Comparison of ENCODE assay signal across 26 mouse cellular contexts in genomic region chr9:115936350-115936749, GRCm38 (mm10). TPM values are rescaled to one million over a fixed set of nuclear protein-coding genes. Genes with fewer than 3 reads are reported as not detected.
DNase-seq lines count a peak whose midpoint lies in the region; ATAC-seq lines count a peak whose summit lies in the region.
"Had no signal": no experiment of that assay in that cellular context is flagged by ENCODE, and none has a peak within 500 bp of the region (broad histone marks: within the 10 kb centered on the region; RNA-seq: fewer than 3 reads in every experiment).

No protein-coding gene starts in this region.

- H3K4me1 ChIP-seq in megakaryocyte, embryonic 14.5 days, result peaks cover 14% of the 10 kb centered on the region

- H3K4me3 ChIP-seq in megakaryocyte, embryonic 14.5 days (replicated peaks), result peak overlapping the region; percentile 64
- H3K4me3 ChIP-seq: embryonic facial prominence, embryonic 13.5 days; embryonic facial prominence, embryonic 15.5 days; erythroblast, embryonic 14.5 days; forebrain, embryonic 10.5 days; forebrain, embryonic 12.5 days had no signal

- H3K27me3 ChIP-seq in megakaryocyte, embryonic 14.5 days (replicated peaks), result peaks cover 15% of the 10 kb centered on the region
- H3K27me3 ChIP-seq: embryonic facial prominence, embryonic 13.5 days; embryonic facial prominence, embryonic 15.5 days; forebrain, embryonic 12.5 days; Patski had no signal

- ATAC-seq in megakaryocyte, adult 5-6 weeks (ENCODE audit: poor library complexity, severe bottlenecking), result no peak
- ATAC-seq in hematopoietic stem cell, adult 5-6 weeks (replicated peaks in 1 of 2; ENCODE audit: insufficient read depth in 1 of 2, low FRiP score in 2 of 2, low TSS enrichment in 1 of 2, low read depth in 1 of 2, poor library complexity in 2 of 2, severe bottlenecking in 2 of 2), result peak; percentile 14 to 37; a peak in 1 of 4 replicates
- ATAC-seq: activated CD4-positive, CD25-positive, alpha-beta regulatory T cell, adult 4 months; CD4-positive, CD25-positive, alpha-beta regulatory T cell, adult 4 months; forebrain, embryonic 14.5 days; forebrain, embryonic 16.5 days; Patski had no signal

- H3K36me3 ChIP-seq in megakaryocyte, embryonic 14.5 days (replicated peaks; ENCODE audit: low read length), result no peaks in the 10 kb centered on the region
- H3K36me3 ChIP-seq: embryonic facial prominence, embryonic 13.5 days; embryonic facial prominence, embryonic 15.5 days; forebrain, embryonic 10.5 days; forebrain, embryonic 12.5 days; G1E had no signal

- no peak for DNase-seq in gastrocnemius, postnatal 10 days
- DNase-seq in left cerebral cortex, adult 11 months (ENCODE audit: low spot score), result no peak
- DNase-seq: adrenal gland, adult 8-10 months; adrenal gland, postnatal 14 days; adrenal gland, postnatal 36 days; B cell, adult 2 months; cerebellum, adult 11-12 months; cerebellum, adult 2 months; cerebellum, adult 9-10 months; cerebellum, postnatal 10 days; cerebellum, postnatal 25 days; embryo, embryonic 11 days had no signal

- peaks cover 23% of the 10 kb centered on the region for H3K9me3 ChIP-seq in megakaryocyte, embryonic 14.5 days
- H3K9me3 ChIP-seq: embryonic facial prominence, embryonic 13.5 days; embryonic facial prominence, embryonic 15.5 days; forebrain, embryonic 12.5 days had no signal

RNA-seq across cellular contexts. Expression of gene Gadl1, which starts 27.1 kb away (rescaled TPM):
- polyA plus RNA-seq in megakaryocyte, embryonic 14.5 days (2012; ENCODE audit: insufficient read depth, low replicate concordance), result not detected in 2 replicates
- total RNA-seq in megakaryocyte, adult 5-6 weeks (2015), result not detected in 2 replicates
- 0.24 TPM in 1 of 2 replicates, not detected in the other for total RNA-seq in megakaryocyte, adult 5-6 weeks (2017)
- total RNA-seq in hematopoietic stem cell, adult 5-6 weeks (2017), result 0.74 TPM in 1 of 2 replicates, not detected in the other
- total RNA-seq in gastrocnemius, postnatal 10 days (2021), result 10 to 100 TPM; 33.7 to 41.2 TPM
- polyA plus RNA-seq: CD4-positive, CD25-positive, alpha-beta regulatory T cell, adult 4 months; erythroblast, embryonic 14.5 days; G1E had no signal

Comparison
In these comparisons a context has a peak if more than half of its experiments do, and no peak if none do; other contexts are left out.
1. RNA of gene Gadl1, which starts 27.1 kb away (total RNA-seq): 33.7 to 41.2 TPM in gastrocnemius, postnatal 10 days; 0.74 TPM in hematopoietic stem cell, adult 5-6 weeks and 0.24 TPM in megakaryocyte, adult 5-6 weeks; every median in the first group is over 10 times any median in the second.